Mouse (Mus musculus): ENCODE measurements around the gene Lect2.

GRCm38 (mm10) chr13:56581961-56582434 is 33.7 kb upstream of the Lect2 start:
- TF ChIP-seq CTCF (IDR thresholded peaks at IDR 0.05; ENCODE audit: low read depth) (no peak), EP300 (IDR thresholded peaks at IDR 0.05; ENCODE audit: low read depth) (no peak)

All from heart, postnatal 0 days (tissue).